Mouse (Mus musculus): Measurements from ENCODE around the gene Olfr31.

Olfr31 gene

DNA sequence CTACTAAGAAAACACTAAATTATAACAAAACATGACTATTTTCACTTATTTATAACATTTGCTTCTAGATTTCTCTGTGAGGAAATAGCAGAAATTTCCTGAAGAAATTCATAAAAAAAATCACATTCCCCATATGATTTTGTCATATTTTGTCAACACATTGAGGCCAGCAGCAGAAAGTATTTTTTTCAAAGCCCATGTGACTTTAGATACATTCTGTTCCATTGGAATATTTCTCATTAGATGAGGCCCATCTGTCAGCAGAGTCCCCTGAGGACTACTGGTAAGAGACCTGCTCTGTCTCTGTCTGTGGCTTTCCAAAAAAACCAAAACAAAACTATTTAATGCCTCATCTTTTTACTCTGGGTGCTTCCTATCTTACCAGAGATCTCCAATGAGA, at the start of gene Olfr31:
Gene Olfr31 (plus strand): TSS at position 301 of the 400 bp plus-strand sequence.
- DNase-seq (ENCODE audit: low spot score in 2 of 2), result no peak

DNA sequence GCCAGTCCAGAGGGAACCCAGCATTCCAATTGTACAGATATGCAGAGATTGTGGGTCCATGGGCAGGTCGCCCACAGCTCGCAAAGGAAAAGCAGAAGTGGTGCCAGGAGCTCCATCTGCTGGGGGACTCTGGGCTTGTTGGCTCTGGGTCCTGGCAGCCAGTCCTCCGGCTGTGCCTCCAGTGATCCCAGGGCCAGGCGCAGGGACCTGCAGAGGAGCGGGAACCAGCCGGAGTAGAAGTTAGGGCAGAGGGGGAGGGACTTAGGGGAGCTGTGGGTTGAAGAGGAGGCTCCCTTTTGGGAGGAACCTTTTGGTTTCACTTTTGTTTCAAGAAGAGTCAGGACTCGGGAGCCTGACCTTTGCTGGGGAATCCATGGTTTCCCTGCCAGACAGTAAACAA, 28.2 kb upstream of the Olfr31 start:
- DNase-seq (ENCODE audit: low spot score in 2 of 2), result peak in 1 of 2 experiments; percentile 61

DNA sequence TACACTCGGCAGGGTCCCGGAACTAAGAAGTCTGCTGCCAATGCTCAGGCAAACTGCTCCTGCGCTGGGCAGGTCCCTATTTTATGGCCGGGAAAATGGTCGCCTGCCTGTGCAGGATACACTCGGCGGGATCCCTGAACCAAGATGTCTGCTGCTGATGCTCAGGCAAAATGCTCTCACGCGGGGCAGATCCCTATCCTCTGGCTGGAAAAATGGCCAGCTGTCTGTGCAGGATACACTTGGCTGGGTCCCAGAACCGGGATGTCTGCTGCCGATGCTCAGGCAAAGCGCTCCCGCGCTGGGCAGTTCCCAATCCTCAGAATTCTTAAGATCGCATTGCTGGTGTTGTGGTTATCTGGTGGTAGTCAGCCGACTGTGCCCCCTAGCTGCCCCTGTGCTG, 13.7 kb upstream of the Olfr31 start:
- no peak for DNase-seq (ENCODE audit: low spot score in 2 of 2)

DNA sequence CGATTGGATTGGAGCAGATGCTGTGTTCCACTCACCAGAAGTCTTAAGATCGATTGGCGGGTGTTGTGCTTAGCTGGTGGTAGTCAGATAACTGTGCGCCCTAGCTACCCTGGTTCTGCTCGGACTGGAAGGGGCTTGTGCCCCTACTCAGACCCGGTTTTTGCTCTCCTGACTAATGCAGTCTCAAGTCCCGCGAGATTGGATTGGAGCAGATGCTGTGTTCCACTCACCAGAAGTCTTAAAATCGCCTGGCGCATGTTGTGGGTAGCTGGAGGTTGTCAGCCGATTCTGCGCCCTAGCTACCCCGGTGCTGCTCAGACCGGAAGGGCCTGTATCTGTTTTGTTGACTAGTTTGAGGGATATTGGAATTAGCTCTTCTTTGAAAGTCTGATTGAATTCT, 13.2 kb upstream of the Olfr31 start:
- no peak for DNase-seq (ENCODE audit: low spot score in 2 of 2)

- peak; percentile 90 to 94 for DNase-seq (ENCODE audit: low spot score in 2 of 2)
Observed at GRCm38 (mm10) chr14:14345113-14345871, 22.7 kb downstream of the Olfr31 start.

GRCm38 (mm10) chr14:14345948-14346812, 23.6 kb downstream of the Olfr31 start, which contains the start of gene Il3ra:
Gene Il3ra (plus strand): TSS chr14:14346275.
- peak; percentile 62 to 82 for DNase-seq (ENCODE audit: low spot score in 2 of 2)

GRCm38 (mm10) chr14:14346813-14347100, 24.1 kb downstream of the Olfr31 start:
- DNase-seq (ENCODE audit: low spot score in 2 of 2), result no peak

DNA sequence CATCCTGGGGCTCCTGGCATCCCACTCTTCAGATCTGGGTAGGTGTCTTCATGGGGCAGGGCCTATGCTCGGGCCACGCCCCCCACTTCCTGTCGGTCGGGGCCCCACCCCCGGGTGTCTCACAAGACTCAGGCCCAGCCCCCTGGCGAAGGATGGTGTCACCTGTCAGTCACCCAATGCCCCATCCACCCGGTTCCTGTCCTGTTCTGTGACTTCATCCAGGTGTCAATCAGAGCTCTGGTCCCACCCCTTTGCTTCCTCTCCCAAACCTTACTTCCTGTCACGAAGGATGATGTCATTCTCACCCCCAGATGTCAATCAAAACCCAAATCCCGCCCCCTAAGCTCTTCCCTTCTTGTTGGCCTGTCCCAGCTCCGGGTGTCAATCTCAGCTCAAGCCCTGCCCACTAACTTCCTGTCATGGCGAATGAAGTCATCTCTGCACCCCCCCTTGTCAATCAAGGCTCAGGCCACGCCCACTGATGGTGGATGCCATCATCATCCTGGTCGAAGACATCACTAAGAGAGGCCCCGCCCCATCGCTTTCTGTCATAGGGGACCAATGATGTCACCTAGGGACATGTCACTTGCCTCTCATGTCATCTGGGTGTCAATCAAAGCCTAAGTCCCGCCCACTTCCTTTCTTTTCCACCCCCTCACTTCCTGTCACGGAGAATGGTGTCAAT, 24.7 kb downstream of the Olfr31 start:
- peak; percentile 26 to 68 for DNase-seq (ENCODE audit: low spot score in 2 of 2)

- DNase-seq (ENCODE audit: low spot score in 2 of 2), result peak; percentile 34 to 66
Observed at GRCm38 (mm10) chr14:14347836-14348621, 25.4 kb downstream of the Olfr31 start.

- peak in 1 of 2 experiments; percentile 65 for DNase-seq (ENCODE audit: low spot score in 2 of 2)
Observed at GRCm38 (mm10) chr14:14348674-14349401, 26.2 kb downstream of the Olfr31 start.

DNA sequence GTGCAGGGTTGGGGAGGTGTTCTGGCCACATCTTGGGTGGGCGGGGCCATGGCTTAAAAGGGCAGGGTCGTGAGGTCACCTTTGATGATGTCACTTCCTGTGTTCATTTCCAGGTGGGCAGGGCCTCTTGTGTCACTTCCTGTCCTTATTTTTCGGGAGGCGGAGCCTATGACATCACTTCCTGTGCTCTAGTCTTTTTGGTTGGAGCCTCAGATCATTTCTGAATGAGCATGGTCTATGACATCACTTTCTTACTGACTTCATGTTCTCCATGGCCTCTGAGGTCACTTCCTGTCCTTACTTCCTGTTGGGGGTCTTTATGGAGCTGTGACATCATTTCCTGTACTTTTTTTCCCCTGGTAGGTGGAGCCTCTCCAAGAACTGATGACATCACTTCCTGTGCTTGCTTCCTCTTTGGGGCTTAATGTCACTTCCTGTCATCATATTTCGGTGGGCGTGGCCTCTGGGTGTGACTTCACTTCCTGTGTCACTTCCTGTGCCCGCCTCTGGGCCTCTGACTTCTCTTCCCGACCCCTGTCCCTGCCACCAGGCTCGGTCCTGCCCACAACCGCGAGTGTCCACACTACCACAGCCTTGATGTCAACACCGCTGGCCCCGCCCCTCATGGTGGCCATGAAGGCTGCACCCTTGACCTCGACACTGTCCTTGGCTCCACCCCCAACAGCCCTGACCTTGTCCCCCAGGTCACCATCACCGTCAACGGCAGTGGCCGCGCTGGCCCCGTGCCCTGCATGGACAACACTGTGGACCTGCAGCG, 27.0 kb downstream of the Olfr31 start:
- no peak for DNase-seq (ENCODE audit: low spot score in 2 of 2)

DNA sequence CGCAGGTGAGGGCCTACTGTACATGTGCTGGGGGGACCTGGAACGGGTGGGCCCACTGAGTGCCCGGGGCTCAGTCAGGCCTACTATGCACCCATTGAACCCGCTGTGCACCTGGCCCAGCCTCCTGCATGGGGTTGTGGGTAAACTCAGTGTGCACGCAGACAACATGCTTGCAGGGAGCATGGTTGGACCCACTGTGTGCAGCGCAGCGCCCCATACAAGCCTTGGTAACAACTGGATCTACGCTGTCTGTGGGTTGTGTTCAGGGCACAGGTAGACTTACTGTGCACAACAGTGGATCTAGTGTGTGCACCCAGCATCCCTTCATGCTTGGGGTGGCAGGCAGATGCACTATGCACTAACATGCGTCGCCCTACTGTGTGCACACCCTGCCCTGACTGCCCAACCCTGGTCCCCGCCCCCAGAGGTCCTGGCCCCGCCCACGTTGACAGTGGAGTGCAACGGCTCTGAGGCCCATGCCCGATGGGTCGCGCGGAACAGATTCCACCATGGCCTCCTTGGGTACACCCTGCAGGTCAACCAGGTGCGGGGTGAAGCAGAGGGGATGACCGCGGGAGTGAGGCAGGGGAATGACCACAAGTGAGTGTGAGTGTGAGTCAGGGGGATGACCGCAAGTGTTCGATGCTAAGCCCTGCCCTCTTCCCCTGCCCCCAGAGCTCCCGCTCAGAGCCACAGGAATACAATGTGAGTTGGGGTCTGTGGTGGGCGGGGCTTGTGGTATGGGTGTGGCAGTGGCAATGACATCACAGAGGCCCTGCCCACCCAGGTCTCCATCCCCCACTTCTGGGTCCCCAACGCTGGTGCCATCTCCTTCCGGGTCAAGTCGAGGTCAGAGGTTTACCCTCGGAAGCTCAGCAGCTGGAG, 27.9 kb downstream of the Olfr31 start:
- DNase-seq (ENCODE audit: low spot score in 2 of 2), result peak; percentile 14 to 67

DNA sequence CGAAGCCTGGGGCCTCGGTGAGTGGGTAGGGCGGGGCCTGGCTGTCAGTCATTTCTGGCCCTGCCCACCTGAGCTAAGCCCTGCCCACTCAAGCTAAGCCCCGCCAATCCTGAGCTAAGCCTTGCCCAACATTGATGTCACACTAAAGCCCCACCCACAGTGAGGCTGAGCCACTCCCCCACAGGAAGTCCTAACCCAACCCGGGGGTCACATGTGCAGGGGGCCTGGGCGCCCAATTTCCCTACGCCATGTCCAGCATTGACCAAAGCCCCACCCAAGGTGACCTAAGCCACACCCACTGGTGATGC, 28.5 kb downstream of the Olfr31 start:
- DNase-seq (ENCODE audit: low spot score in 2 of 2), result no peak

GRCm38 (mm10) chr14:14351721-14352590, 29.3 kb downstream of the Olfr31 start:
- no peak for DNase-seq (ENCODE audit: low spot score in 2 of 2)

GRCm38 (mm10) chr14:14352606-14353005, 30.0 kb downstream of the Olfr31 start:
- no peak for DNase-seq (ENCODE audit: low spot score in 2 of 2)

- no peak for DNase-seq (ENCODE audit: low spot score in 2 of 2)
Observed at GRCm38 (mm10) chr14:14353081-14353732, 30.6 kb downstream of the Olfr31 start.

- no peak for DNase-seq (ENCODE audit: low spot score in 2 of 2)
Observed at GRCm38 (mm10) chr14:14353740-14354510, 31.3 kb downstream of the Olfr31 start.

Measured in spleen, postnatal 4 days (tissue).